Mouse (Mus musculus): ENCODE data around the gene Slc9a3r2.

DNA sequence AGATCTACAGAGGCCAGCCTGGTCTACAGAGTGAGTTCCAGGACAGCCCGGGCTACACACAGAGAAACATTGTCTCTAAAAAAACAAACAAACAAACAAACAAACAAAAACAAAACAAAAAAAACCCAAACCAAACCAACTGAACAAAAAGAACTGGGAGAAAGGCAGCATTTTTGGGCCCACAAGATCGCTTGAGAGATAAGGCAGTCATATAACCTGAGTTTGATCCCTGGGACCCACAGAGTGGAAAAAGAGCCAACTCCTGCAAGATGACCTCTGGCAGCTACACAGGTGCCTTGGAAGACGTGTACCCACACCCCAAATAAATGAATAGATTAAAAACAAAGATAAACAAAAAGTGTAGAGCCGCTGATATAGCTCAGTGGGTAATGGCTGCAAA lies 4.8 kb upstream of the Slc9a3r2 start:
- no peak for TF ChIP-seq MAFK (IDR thresholded peaks at IDR 0.05; ENCODE audit: insufficient read depth, low read depth, low read length)
- no peak for TF ChIP-seq ZC3H11A (IDR thresholded peaks at IDR 0.05; ENCODE audit: borderline replicate concordance, low read depth, low read length)
- TF ChIP-seq CHD2 (IDR thresholded peaks at IDR 0.05; ENCODE audit: low read depth, low read length), result no peak

Data from ES-E14 (cell line).